Comparison of ENCODE assay signal across 14 mouse cellular contexts in genomic region chr1:177045885-177046284, GRCm38 (mm10).
A peak's percentile ranks its signal among the peaks of the same experiment; 100 is the strongest.
DNase-seq lines count a peak whose midpoint lies in the region; ATAC-seq lines count a peak whose summit lies in the region.
"Had no signal": no experiment of that assay in that cellular context is flagged by ENCODE, and none has a peak within 500 bp of the region (broad histone marks: within the 10 kb centered on the region; RNA-seq: fewer than 3 reads in every experiment).

No protein-coding gene starts in this region.

- DNase-seq in kidney, adult 11 months, result peak; percentile 74
- peak; percentile 30 for DNase-seq in MN1 (ENCODE audit: low spot score)
- DNase-seq in adrenal gland, postnatal 36 days, result peak; percentile 22 to 67
- no peak for DNase-seq in liver, embryonic 13.5 days
- DNase-seq in neural tube, embryonic 10.5 days (ENCODE audit: extremely low spot score, low spot score), result no peak
- DNase-seq: gastrocnemius, postnatal 10 days; thymus, adult 18-20 months had no signal

- no peak overlapping the region for H3K9ac ChIP-seq in kidney, embryonic 16.5 days (replicated peaks; ENCODE audit: low read length)
- H3K9ac ChIP-seq in liver, embryonic 13.5 days, result no peak overlapping the region
- H3K9ac ChIP-seq: embryonic facial prominence, embryonic 15.5 days; forebrain, embryonic 15.5 days had no signal

- H3K9me3 ChIP-seq in kidney, embryonic 16.5 days (ENCODE audit: low read length), result no peaks in the 10 kb centered on the region
- H3K9me3 ChIP-seq in liver, embryonic 13.5 days (replicated peaks), result no peaks in the 10 kb centered on the region
- H3K9me3 ChIP-seq: embryonic facial prominence, embryonic 15.5 days; forebrain, embryonic 15.5 days; heart, embryonic 10.5 days had no signal

- no peaks in the 10 kb centered on the region for H3K36me3 ChIP-seq in kidney, embryonic 16.5 days (ENCODE audit: insufficient read depth, low read length)
- no peaks in the 10 kb centered on the region for H3K36me3 ChIP-seq in liver, embryonic 13.5 days
- H3K36me3 ChIP-seq: embryonic facial prominence, embryonic 15.5 days; heart, embryonic 10.5 days had no signal

- ATAC-seq in kidney, embryonic 16.5 days (ENCODE audit: low FRiP score, low TSS enrichment), result no peak
- ATAC-seq in liver, embryonic 13.5 days (ENCODE audit: low read depth), result peak; percentile 54; the same call in 1 of the 2 replicates
- ATAC-seq in cerebellum, adult (ENCODE audit: insufficient number of reproducible peaks, low FRiP score, low TSS enrichment), result no peak
- ATAC-seq: activated CD4-positive, CD25-positive, alpha-beta regulatory T cell, adult 4 months; CD4-positive, CD25-positive, alpha-beta regulatory T cell, adult 4 months; forebrain, embryonic 15.5 days had no signal

- H3K4me1 ChIP-seq in kidney, embryonic 16.5 days (ENCODE audit: insufficient read depth, low read length), result no peaks in the 10 kb centered on the region
- H3K4me1 ChIP-seq in liver, embryonic 13.5 days (replicated peaks), result no peaks in the 10 kb centered on the region
- H3K4me1 ChIP-seq: embryonic facial prominence, embryonic 15.5 days; heart, embryonic 10.5 days had no signal

- H3K4me3 ChIP-seq in kidney, embryonic 16.5 days (ENCODE audit: low read length), result no peak overlapping the region
- H3K4me3 ChIP-seq in liver, embryonic 13.5 days (replicated peaks), result no peak overlapping the region
- H3K4me3 ChIP-seq: embryonic facial prominence, embryonic 15.5 days; forebrain, embryonic 15.5 days; heart, embryonic 10.5 days had no signal

- no peaks in the 10 kb centered on the region for H3K27me3 ChIP-seq in kidney, embryonic 16.5 days (ENCODE audit: insufficient read depth, low read length)
- H3K27me3 ChIP-seq in liver, embryonic 13.5 days, result no peaks in the 10 kb centered on the region
- H3K27me3 ChIP-seq: embryonic facial prominence, embryonic 15.5 days; forebrain, embryonic 15.5 days had no signal

- no peak overlapping the region for H3K27ac ChIP-seq in kidney, embryonic 16.5 days (ENCODE audit: low read length)
- no peak overlapping the region for H3K27ac ChIP-seq in liver, embryonic 13.5 days
- H3K27ac ChIP-seq: embryonic facial prominence, embryonic 15.5 days; heart, embryonic 10.5 days had no signal

- H3K4me2 ChIP-seq in kidney, embryonic 16.5 days (replicated peaks; ENCODE audit: low read depth, low read length), result no peak overlapping the region
- no peak overlapping the region for H3K4me2 ChIP-seq in liver, embryonic 13.5 days
- H3K4me2 ChIP-seq: embryonic facial prominence, embryonic 15.5 days; forebrain, embryonic 15.5 days had no signal

Comparison
In these comparisons a context has a peak if more than half of its experiments do, and no peak if none do; other contexts are left out.
1. DNase-seq: peak in kidney, adult 11 months (single experiment), MN1 (single experiment) and adrenal gland, postnatal 36 days (2 of 2); none in liver, embryonic 13.5 days (single experiment) and neural tube, embryonic 10.5 days (single experiment).